Mouse (Mus musculus): ENCODE data around the gene Cyct.
A peak's percentile ranks its signal among the peaks of the same experiment; 100 is the strongest.

The Cyct gene

DNA sequence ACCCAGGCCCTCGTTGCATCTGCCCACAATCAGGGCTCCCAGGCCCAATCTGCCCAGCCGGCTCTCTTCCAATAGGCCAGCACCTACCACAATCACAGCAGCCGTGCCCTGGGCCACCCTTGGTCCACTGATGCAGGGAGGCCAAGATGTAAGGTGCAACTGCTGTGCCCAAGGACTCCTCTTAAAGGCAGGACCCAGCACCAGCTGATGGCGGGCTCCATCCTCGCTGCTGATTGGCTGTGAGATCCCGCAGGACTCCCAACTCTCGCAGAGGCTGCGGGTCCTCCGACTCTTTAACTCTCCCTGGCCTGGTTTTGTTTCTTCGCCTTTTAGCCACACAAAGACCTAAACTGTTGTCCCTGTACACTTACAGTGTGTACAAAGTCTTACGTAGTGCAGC, at the start of gene Cyct:
Cyct (minus strand) TSS at position 225 of the 400 bp plus-strand sequence.
- no peak for DNase-seq

DNA sequence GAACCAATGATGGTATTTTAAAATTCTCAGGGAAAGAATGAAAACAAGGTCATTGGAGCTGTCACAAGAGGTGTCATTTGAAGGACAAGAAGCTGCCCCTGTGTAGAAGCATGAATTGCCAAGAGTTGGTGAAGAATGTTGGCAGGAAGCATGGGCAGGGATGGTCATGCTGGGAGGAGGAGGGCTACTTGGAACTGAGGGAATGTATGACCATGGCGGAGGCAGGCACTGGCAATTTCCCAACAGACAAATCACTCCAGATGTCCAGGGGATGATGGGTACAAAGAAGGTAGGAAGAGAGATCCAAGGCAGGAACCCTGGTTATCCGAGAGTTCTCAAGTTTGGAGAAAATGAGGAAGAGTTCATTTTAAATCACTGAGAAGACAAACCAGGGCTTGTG, 49.7 kb upstream of the Cyct start:
- DNase-seq = no peak

DNA sequence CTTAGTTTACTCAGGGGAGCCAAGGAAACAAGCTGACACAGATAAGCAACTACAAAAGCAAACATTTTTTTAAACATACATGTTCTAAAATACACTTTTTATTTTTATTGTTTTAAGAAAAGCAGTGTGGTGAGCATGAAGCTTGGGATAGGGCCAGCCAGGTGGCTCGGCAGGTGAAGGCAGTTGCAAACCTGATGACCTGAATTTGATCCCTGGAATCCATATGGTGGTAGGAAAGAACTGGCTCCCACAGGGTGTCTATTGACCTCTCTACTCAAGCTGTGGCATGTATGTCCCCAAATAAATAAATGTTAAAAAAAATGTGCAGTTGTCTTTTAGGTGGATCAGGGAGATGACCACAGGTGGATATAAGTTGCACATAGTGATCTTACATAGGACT, 49.3 kb upstream of the Cyct start:
- DNase-seq = no peak

- DNase-seq = peak; percentile 54 to 57
Measured at GRCm38 (mm10) chr2:76406937-76407441, 46.7 kb upstream of the Cyct start.

- DNase-seq = peak; percentile 52 to 70
Measured at GRCm38 (mm10) chr2:76406151-76406936, 46.1 kb upstream of the Cyct start, which contains the start of gene Osbpl6. Gene Osbpl6, plus strand, starts transcription at chr2:76406508.

GRCm38 (mm10) chr2:76405596-76406150, 45.4 kb upstream of the Cyct start:
- peak; percentile 12 to 18 for DNase-seq

DNA sequence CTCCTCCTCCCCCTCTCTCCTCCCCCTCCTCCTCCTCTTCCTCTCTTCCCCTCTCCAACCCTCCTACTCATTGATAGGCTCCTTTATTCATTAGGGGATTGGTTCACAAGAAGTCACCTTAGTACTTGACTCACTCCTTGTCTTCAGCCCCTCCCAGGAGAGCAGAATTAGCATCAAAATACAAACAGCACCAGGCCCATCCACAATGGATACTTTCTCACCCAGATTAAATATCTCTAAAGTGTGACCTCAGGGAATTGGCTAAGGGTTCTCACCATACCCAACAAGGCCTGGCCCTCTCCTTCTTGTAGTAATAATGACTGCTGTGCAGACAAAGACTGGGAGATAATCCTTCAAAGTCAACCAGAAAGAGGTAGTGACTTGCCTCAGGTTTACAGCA, 39.9 kb upstream of the Cyct start:
- DNase-seq = no peak

GRCm38 (mm10) chr2:76386531-76386930, 26.3 kb upstream of the Cyct start:
- no peak for DNase-seq

DNA sequence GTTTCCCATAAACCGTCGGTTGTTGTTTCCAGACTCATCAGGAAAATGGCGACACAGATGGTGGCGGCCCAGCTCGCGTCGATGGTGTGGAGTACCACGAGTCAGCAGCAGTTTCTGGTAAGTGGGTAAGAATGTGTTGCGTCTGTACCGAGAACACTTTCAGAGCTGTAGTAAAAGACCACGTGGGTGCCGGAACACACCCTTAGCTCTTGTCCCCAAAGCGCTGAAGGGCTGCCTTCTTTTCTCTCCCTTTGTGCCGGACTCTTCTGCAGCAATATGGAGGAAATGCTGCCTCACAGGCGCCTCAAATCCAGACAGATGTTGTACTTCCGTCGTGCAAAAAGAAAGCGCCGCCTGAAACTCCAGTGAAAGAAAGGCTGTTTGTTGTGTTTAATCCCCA, 18.4 kb upstream of the Cyct start:
- no peak for DNase-seq

DNA sequence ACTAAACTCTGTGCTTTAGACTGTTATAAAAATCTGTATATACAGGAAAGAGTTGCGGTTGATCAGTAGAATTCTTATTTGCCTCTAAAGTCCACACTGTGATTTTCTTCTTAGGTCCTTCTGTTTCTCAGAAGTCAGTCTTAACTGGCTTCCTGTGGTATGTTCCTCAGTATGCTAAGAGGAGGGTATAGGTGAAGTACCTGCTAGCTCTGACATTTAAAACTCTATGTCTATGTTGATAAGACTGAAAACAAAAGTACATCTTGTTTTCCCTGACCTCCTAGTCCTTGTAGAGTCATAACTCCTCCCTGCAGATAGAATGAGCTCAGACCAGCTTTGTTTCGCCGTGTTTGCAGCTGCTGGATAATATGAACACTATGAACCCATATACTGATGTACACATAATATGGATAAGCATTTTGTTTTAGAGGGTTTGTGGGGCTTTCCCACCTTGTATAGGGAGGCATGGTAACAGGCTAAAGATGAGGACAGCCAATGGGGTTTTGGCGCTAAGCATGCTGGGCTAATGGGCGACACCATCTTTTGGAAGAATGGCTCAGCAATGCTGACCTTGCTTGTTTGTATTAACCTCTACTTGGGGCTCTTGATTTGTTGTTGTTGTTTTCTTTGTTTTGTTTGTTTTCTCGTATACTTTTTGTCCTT, 14.4 kb upstream of the Cyct start:
- DNase-seq = no peak

DNA sequence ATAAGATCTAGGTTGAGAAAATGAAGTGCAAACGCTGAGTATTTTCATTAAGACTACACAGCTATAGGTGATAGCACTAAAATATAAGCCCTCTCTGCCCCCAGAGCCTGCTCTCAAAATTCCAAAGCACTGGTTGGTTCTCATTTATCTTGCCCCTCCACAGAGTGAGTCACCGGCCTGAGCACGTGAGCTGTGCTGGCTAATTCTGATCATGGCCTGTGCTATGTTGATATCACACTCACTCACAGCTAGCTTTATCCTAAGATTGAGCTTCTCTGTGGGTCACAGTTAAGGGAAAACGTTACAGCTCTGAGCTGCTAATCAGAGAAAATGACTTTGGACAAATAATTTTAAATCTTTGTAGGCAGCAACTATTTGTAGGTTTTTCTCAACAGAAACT, 12.0 kb upstream of the Cyct start:
- DNase-seq = no peak

GRCm38 (mm10) chr2:76370656-76370922, 10.3 kb upstream of the Cyct start:
- DNase-seq = no peak

DNA sequence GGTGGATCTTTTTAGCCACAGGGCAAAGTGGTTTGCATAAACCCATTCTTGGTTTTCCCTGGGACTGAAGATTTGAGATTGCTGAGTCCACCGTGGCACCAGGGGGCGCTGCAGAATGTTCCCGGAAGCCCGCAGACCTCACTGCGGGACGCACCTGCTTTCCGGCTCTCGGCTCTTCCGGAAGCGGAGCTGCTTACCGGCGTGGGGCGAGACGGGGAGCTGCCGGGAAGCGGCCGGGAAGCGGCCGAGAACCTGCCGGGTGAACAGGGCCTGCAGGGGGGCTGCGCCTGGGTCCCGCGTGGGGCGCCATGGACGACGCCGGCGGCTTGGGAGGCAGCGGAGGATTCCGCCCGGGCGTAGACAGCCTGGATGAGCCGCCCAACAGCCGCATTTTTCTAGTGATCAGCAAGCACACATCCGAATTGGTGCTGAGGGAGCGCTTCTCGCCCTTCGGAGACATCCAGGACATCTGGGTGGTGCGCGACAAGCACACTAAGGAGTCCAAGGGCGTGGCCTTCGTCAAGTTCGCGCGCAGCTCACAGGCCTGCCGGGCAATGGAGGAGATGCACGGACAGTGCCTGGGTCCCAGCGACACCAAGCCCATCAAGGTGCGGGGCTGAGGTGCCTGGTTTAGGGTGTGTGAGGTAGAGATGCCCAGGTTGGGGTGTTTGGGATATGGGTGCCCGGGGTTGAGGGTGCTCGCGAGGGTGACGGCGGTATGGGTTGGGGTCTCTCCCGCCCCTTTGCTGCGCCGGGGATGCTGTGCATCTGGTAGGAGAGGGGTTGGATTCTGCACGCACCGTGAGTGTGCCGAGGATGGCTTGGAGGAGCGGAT, 9.8 kb upstream of the Cyct start, which contains the start of gene Rbm45:
Rbm45 (plus strand) TSS at position 164 of the 835 bp plus-strand sequence.
- DNase-seq = peak; percentile 76 to 89

GRCm38 (mm10) chr2:76368861-76369660, 8.8 kb upstream of the Cyct start:
- DNase-seq = no peak

GRCm38 (mm10) chr2:76367188-76367922, 7.1 kb upstream of the Cyct start:
- DNase-seq = peak; percentile 60 to 89

- no peak for DNase-seq
Measured at GRCm38 (mm10) chr2:76365811-76366210, 5.6 kb upstream of the Cyct start.

DNA sequence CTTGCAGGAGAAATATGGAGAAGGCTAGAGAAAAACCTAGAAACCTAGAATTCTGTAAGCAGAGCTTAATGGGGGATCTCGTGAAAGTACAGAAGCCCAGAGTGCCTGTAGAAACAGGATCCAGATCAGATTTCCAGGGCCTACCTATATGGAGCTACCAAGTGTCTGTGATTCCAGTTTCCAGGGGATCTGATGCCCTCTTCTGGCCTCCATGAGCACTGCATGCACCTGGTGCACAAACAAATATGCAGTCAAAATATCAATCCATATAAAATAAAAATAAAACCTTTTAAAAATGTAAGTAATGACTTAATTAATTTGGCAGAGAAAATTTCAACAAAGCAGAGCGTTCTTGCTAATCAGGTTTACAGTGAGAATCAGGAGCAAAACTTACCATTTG, 1.9 kb upstream of the Cyct start:
- peak in 1 of 2 experiments; percentile 48 for DNase-seq

GRCm38 (mm10) chr2:76347839-76348238, 12.4 kb downstream of the Cyct start:
- no peak for DNase-seq

- DNase-seq = no peak
Measured at GRCm38 (mm10) chr2:76342146-76342545, 18.1 kb downstream of the Cyct start.

DNA sequence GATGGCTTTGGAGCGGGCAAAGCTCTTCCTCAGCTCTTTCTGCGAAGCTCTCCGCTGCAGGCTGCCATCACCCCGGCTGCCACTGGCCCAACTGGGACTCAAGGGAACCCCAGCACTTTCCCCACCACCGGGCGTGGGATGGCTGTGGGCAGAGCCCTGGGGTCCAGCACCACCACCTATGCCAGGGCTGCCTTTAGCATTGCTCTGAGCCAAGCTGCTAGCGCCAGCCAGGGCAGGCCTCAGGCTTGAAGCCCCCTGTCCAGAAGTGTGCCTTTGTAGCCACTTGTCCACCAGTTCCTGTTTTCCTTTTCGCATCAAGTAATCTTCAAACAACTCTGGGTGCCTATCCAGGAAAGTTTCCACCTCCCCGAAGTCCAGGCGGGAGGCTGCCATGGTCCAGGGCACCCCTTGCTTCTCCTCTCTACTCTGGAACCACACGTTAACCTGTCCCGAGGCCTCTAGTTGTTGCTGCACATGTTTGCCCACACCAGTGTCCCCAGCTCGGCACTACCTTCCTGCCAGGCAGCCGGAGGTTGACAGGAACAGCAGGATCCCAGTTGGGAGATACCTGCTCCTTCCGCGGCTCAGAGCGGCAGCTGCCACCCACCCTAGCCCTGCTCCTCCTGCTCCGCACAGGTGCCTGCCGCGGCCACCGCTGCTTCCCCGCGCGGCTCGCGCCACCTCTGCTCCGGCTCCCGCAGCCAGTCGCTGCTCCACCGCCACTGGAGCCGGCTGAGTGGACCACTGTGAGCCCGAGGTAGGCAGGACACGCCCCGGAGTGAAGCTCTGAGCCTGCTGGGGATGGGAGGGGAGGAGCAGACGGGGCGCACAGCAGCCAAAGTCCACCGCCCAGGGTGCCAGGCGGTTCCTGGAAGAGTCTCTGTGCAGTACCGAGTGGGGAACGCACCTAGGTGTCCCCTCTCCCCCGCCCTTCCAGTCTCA, 21.8 kb downstream of the Cyct start, which contains the start of gene Pde11a:
Pde11a (minus strand) TSS at position 560 of the 942 bp plus-strand sequence.
- DNase-seq = peak; percentile 82 to 83
